Mouse (Mus musculus) midbrain, postnatal 0 days (tissue): ENCODE results near the gene Myl6b. TPM values are rescaled to one million over a fixed set of nuclear protein-coding genes. Genes with fewer than 3 reads are reported as not detected.

Source experiments
- ATAC-seq: fragments of 200-750 bp; cut with Nextera tagmentation; 2 replicates; pipeline ENCODE4 v1.8.0; 2017; ENCODE audit warnings: moderate number of reproducible peaks, mild to moderate bottlenecking, moderate TSS enrichment, moderate library complexity; ENCODE audit not compliant: low FRiP score
- DNase-seq: peaks from one replicate; pipeline ENCODE4 v3.0.0-alpha.2; 2015; ENCODE audit warnings: low spot score
- H3K27ac ChIP-seq: fragments of 300-500 bp; sonication (generic); 2 replicates; pipeline ENCODE4 v1.5.1; 2014; ENCODE audit warnings: low read depth, mild to moderate bottlenecking, low read length, mixed read lengths
- H3K27me3 ChIP-seq: fragments of 300-500 bp; sonication (generic); 2 replicates; pipeline ENCODE4 v1.6.1; 2014; ENCODE audit warnings: low read length, control low read depth, mixed read lengths; ENCODE audit not compliant: insufficient read depth
- H3K36me3 ChIP-seq: fragments of 300-500 bp; sonication (generic); 2 replicates; pipeline ENCODE4 v1.6.1; 2014; ENCODE audit warnings: low read length, control low read depth, mixed read lengths; ENCODE audit not compliant: insufficient read depth
- H3K4me1 ChIP-seq: fragments of 300-500 bp; sonication (generic); 2 replicates; pipeline ENCODE4 v1.6.1; 2014; ENCODE audit warnings: mild to moderate bottlenecking, control low read depth, antibody characterized with exemption, low read length, mixed read lengths; ENCODE audit not compliant: insufficient read depth
- H3K4me2 ChIP-seq: fragments of 300-500 bp; sonication (generic); 2 replicates; pipeline ENCODE4 v1.6.1; 2014; ENCODE audit warnings: low read depth, mild to moderate bottlenecking, low read length, mixed read lengths; ENCODE audit not compliant: poor library complexity, severe bottlenecking
- H3K4me3 ChIP-seq: fragments of 300-500 bp; sonication (generic); 2 replicates; pipeline ENCODE4 v1.5.1; 2014; ENCODE audit warnings: low read depth, mild to moderate bottlenecking, low read length, moderate library complexity
- H3K9ac ChIP-seq: fragments of 300-500 bp; sonication (generic); replicated peaks from 2 replicates; pipeline ENCODE4 v1.6.1; 2014; ENCODE audit warnings: mild to moderate bottlenecking, low read length, moderate library complexity, mixed read lengths; ENCODE audit not compliant: poor library complexity, severe bottlenecking
- H3K9me3 ChIP-seq: fragments of 300-500 bp; sonication (generic); 2 replicates; pipeline ENCODE4 v1.6.1; 2016; ENCODE audit warnings: low read length, control low read depth
- CTCF ChIP-seq: IDR thresholded peaks from 2 replicates; pipeline ENCODE4 v1.5.1; 2016; ENCODE audit warnings: antibody characterized with exemption, mild to moderate bottlenecking
- WGBS: fragments of 180-500 bp; shearing (Covaris S2); extraction: QIAGEN DNeasy Blood & Tissue Kit; methylation state at CpG from one replicate; pipeline ENCODE4 v1.1.7; 2014; 5-methylcytosine and 5-hydroxymethylcytosine counted together
- polyA plus RNA-seq: library from polyadenylated mRNA; unstranded; fragments of >200 nt; fragmentation: Nextera tagmentation; extraction: Ambion mirVana; gene quantifications from 2 replicates; pipeline ENCODE4 v1.2.1, GENCODE M21; 2015
- total RNA-seq: library from RNA; depleted of rRNA; stranded (reverse); fragments of >200 nt; gene quantifications from 2 replicates; pipeline ENCODE4 v1.2.3, GENCODE M21; 2014

Myl6b gene
- total and polyA plus RNA-seq, 2 experiments from 2014 or later: 4.9 to 24.6 TPM

GRCm38 (mm10) chr10:128515044-128515443 is 16.6 kb upstream of the Myl6b start:
- no peak for TF ChIP-seq CTCF
- H3K4me3 ChIP-seq: no peak overlapping the region
- no peaks in the 10 kb centered on the region for H3K9me3 ChIP-seq
- peaks cover 5% of the 10 kb centered on the region; the same call in 1 of the 2 replicates for H3K27me3 ChIP-seq
- no peak for DNase-seq
- 92% methylated on average over 4 of the region's 4 CpGs for WGBS
- H3K9ac ChIP-seq: no peak overlapping the region
- no peak overlapping the region for H3K4me2 ChIP-seq
- no peak for ATAC-seq
- peaks cover 8% of the 10 kb centered on the region; the same call in 1 of the 2 replicates for H3K36me3 ChIP-seq
- no peak overlapping the region for H3K27ac ChIP-seq
- no peaks in the 10 kb centered on the region for H3K4me1 ChIP-seq

GRCm38 (mm10) chr10:128511761-128512160 is 13.3 kb upstream of the Myl6b start:
- 83% methylated on average over 12 of the region's 12 CpGs for WGBS

GRCm38 (mm10) chr10:128511189-128511588 is 12.7 kb upstream of the Myl6b start:
- H3K27me3 ChIP-seq: no peaks in the 10 kb centered on the region
- H3K4me3 ChIP-seq: no peak overlapping the region
- DNase-seq (no peak), ATAC-seq (no peak)
- no peak overlapping the region for H3K9ac ChIP-seq
- H3K4me2 ChIP-seq: no peak overlapping the region
- no peaks in the 10 kb centered on the region for H3K9me3 ChIP-seq
- H3K4me1 ChIP-seq: no peaks in the 10 kb centered on the region
- H3K27ac ChIP-seq: no peak overlapping the region
- TF ChIP-seq CTCF: no peak
- WGBS: 88% methylated on average over 9 of the region's 9 CpGs
- peaks cover 12% of the 10 kb centered on the region for H3K36me3 ChIP-seq

More at GRCm38 (mm10) chr10:128511761-128512160, 13.3 kb upstream of the Myl6b start:
- Histone ChIP-seq H3K9ac (no peak overlapping the region), H3K27ac (no peak overlapping the region), H3K27me3 (peaks cover 4% of the 10 kb centered on the region; the same call in 1 of the 2 replicates), H3K4me2 (no peak overlapping the region), H3K4me3 (no peak overlapping the region), H3K4me1 (no peaks in the 10 kb centered on the region), H3K36me3 (peaks cover 12% of the 10 kb centered on the region), H3K9me3 (no peaks in the 10 kb centered on the region)
- no peak for TF ChIP-seq CTCF
- ATAC-seq: no peak
- DNase-seq: no peak

GRCm38 (mm10) chr10:128510301-128510700 is 11.8 kb upstream of the Myl6b start:
- Histone ChIP-seq H3K27me3 (no peaks in the 10 kb centered on the region), H3K27ac (no peak overlapping the region), H3K9ac (no peak overlapping the region), H3K9me3 (no peaks in the 10 kb centered on the region), H3K4me3 (no peak overlapping the region), H3K4me1 (no peaks in the 10 kb centered on the region), H3K36me3 (peaks cover 12% of the 10 kb centered on the region), H3K4me2 (no peak overlapping the region)
- TF ChIP-seq CTCF: no peak
- no peak for DNase-seq
- 91% methylated on average over 11 of the region's 11 CpGs for WGBS
- no peak for ATAC-seq

- 84% methylated on average over 4 of the region's 4 CpGs for WGBS
- Histone ChIP-seq H3K36me3 (peaks cover 9% of the 10 kb centered on the region), H3K4me1 (no peaks in the 10 kb centered on the region), H3K4me3 (no peak overlapping the region), H3K9ac (no peak overlapping the region), H3K27me3 (no peaks in the 10 kb centered on the region), H3K4me2 (no peak overlapping the region), H3K27ac (no peak overlapping the region), H3K9me3 (no peaks in the 10 kb centered on the region)
- ATAC-seq (no peak), DNase-seq (no peak)
- TF ChIP-seq CTCF: no peak
Observed at GRCm38 (mm10) chr10:128509831-128510230, 11.3 kb upstream of the Myl6b start.

GRCm38 (mm10) chr10:128509203-128509602 is 10.7 kb upstream of the Myl6b start:
- no peak overlapping the region for H3K9ac ChIP-seq
- no peak for ATAC-seq
- H3K9me3 ChIP-seq: no peaks in the 10 kb centered on the region
- DNase-seq: no peak
- H3K27ac ChIP-seq: no peak overlapping the region
- peaks cover 9% of the 10 kb centered on the region for H3K36me3 ChIP-seq
- H3K27me3 ChIP-seq: no peaks in the 10 kb centered on the region
- no peaks in the 10 kb centered on the region for H3K4me1 ChIP-seq
- no peak for TF ChIP-seq CTCF
- WGBS: 88% methylated on average over 9 of the region's 9 CpGs
- H3K4me3 ChIP-seq: no peak overlapping the region
- H3K4me2 ChIP-seq: no peak overlapping the region
